Mouse (Mus musculus): ENCODE data around the gene Dazap2. TPM values are rescaled to one million over a fixed set of nuclear protein-coding genes. Genes with fewer than 3 reads are reported as not detected.

Gene Dazap2
- polyA plus RNA-seq, 1 experiment = 282 TPM

DNA sequence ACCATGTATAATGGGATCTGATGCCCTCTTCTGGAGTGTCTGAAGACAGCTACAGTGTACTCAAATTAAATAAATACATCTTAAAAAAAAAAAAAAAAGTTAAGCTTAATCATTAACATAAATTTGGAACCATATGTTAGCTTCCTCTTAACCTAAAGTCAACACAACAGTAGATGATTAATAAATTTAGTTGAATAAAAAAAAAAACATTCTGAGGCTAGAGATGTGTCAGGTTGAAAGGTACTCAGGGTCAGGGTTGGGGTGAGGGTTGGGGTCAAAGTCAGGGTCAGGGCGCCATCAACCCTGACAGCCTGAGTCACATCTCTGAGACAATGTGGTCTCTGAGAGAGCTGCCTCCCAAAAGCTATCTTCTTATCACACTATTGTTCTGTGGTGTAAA is 39.1 kb downstream of the Dazap2 start:
- Histone ChIP-seq H3K27ac (ENCODE audit: control insufficient read depth, insufficient read depth, low read depth, low read length) (no peak overlapping the region), H3K36me3 (ENCODE audit: control insufficient read depth, insufficient read depth, low read length) (no peaks in the 10 kb centered on the region; the same call in 1 of the 2 replicates), H3K4me3 (ENCODE audit: control insufficient read depth, low read depth, low read length) (no peak overlapping the region), H3K4me1 (ENCODE audit: control insufficient read depth, insufficient read depth, low read length) (no peaks in the 10 kb centered on the region), H3K27me3 (ENCODE audit: control insufficient read depth, insufficient read depth, low read length) (no peaks in the 10 kb centered on the region)
- TF ChIP-seq CTCF (IDR thresholded peaks at IDR 0.05; ENCODE audit: control insufficient read depth, insufficient read depth, insufficient replicate concordance, low read depth, low read length) = no peak

GRCm38 (mm10) chr15:100655201-100655600 is 40.1 kb downstream of the Dazap2 start:
- Histone ChIP-seq H3K4me3 (ENCODE audit: control insufficient read depth, low read depth, low read length) (no peak overlapping the region), H3K27ac (ENCODE audit: control insufficient read depth, insufficient read depth, low read depth, low read length) (no peak overlapping the region), H3K4me1 (ENCODE audit: control insufficient read depth, insufficient read depth, low read length) (no peaks in the 10 kb centered on the region), H3K36me3 (ENCODE audit: control insufficient read depth, insufficient read depth, low read length) (no peaks in the 10 kb centered on the region; the same call in 1 of the 2 replicates), H3K27me3 (ENCODE audit: control insufficient read depth, insufficient read depth, low read length) (no peaks in the 10 kb centered on the region)
- TF ChIP-seq CTCF (IDR thresholded peaks at IDR 0.05; ENCODE audit: control insufficient read depth, insufficient read depth, insufficient replicate concordance, low read depth, low read length) (no peak), POLR2A (IDR thresholded peaks at IDR 0.05; ENCODE audit: control insufficient read depth, low read depth, low read length) (no peak)

DNA sequence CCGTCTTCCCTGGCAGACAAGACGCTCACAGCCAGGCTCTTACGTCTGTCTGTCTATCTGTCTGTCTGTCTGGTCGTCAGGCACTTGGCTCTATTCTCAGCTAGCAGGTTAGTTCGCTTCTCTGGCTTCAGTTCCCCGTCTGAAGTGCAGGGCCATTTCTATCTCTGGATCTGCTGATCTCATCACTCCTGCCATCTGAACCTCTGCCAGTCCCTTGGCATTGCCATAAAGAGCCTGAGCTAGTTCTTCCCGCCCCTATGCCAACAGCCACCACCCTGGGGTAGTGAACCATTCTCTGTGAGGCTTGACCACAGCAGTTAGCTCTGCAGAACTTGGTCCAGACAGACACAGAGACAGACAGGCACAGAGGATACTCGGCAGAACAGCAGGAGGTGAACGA is 45.2 kb downstream of the Dazap2 start:
- no peaks in the 10 kb centered on the region for H3K4me1 ChIP-seq (ENCODE audit: control insufficient read depth, insufficient read depth, low read length)
- H3K4me3 ChIP-seq (ENCODE audit: control insufficient read depth, low read depth, low read length) = no peak overlapping the region
- no peaks in the 10 kb centered on the region for H3K27me3 ChIP-seq (ENCODE audit: control insufficient read depth, insufficient read depth, low read length)
- H3K27ac ChIP-seq (ENCODE audit: control insufficient read depth, insufficient read depth, low read depth, low read length) = no peak overlapping the region
- no peak for TF ChIP-seq POLR2A (IDR thresholded peaks at IDR 0.05; ENCODE audit: control insufficient read depth, low read depth, low read length)
- TF ChIP-seq CTCF (IDR thresholded peaks at IDR 0.05; ENCODE audit: control insufficient read depth, insufficient read depth, insufficient replicate concordance, low read depth, low read length) = no peak
- no peaks in the 10 kb centered on the region for H3K36me3 ChIP-seq (ENCODE audit: control insufficient read depth, insufficient read depth, low read length)

- no peak for TF ChIP-seq POLR2A (IDR thresholded peaks at IDR 0.05; ENCODE audit: control insufficient read depth, low read depth, low read length)
- Histone ChIP-seq H3K27me3 (ENCODE audit: control insufficient read depth, insufficient read depth, low read length) (no peaks in the 10 kb centered on the region), H3K36me3 (ENCODE audit: control insufficient read depth, insufficient read depth, low read length) (no peaks in the 10 kb centered on the region), H3K27ac (ENCODE audit: control insufficient read depth, insufficient read depth, low read depth, low read length) (no peak overlapping the region), H3K4me1 (ENCODE audit: control insufficient read depth, insufficient read depth, low read length) (no peaks in the 10 kb centered on the region), H3K4me3 (ENCODE audit: control insufficient read depth, low read depth, low read length) (no peak overlapping the region)
Measured at GRCm38 (mm10) chr15:100660805-100661204, 45.7 kb downstream of the Dazap2 start.

DNA sequence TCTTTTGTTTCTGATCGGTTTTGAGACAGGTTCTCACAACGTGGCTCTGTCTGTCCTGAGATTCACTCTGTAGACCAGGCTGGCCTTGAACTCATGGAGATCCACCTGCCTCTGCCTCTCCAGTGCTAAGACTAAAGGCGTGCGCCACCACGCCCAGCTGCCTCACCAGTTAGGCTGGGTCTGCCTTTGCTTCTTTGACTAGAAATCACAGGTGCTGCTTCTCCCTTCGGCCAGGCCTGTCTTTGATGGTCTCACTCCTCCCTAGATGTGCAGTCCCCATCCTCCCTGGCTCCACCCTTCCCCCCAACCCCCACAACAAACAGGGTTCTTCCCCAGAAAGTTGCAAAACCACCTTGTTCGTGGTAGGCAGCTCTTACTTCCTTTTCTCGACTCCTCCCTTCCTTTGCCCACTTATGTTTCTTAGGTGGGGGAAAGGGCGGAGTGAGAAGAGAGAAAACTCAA is 49.7 kb downstream of the Dazap2 start:
- Histone ChIP-seq H3K27me3 (ENCODE audit: control insufficient read depth, insufficient read depth, low read length) (no peaks in the 10 kb centered on the region), H3K36me3 (ENCODE audit: control insufficient read depth, insufficient read depth, low read length) (no peaks in the 10 kb centered on the region), H3K4me1 (ENCODE audit: control insufficient read depth, insufficient read depth, low read length) (peaks cover 9% of the 10 kb centered on the region), H3K27ac (ENCODE audit: control insufficient read depth, insufficient read depth, low read depth, low read length) (no peak overlapping the region), H3K4me3 (ENCODE audit: control insufficient read depth, low read depth, low read length) (no peak overlapping the region)
- TF ChIP-seq CTCF (IDR thresholded peaks at IDR 0.05; ENCODE audit: control insufficient read depth, insufficient read depth, insufficient replicate concordance, low read depth, low read length) (no peak), POLR2A (IDR thresholded peaks at IDR 0.05; ENCODE audit: control insufficient read depth, low read depth, low read length) (no peak)

GRCm38 (mm10) chr15:100665411-100666218 is 50.5 kb downstream of the Dazap2 start:
- no peak overlapping the region for H3K27ac ChIP-seq (ENCODE audit: control insufficient read depth, insufficient read depth, low read depth, low read length)
- no peaks in the 10 kb centered on the region for H3K36me3 ChIP-seq (ENCODE audit: control insufficient read depth, insufficient read depth, low read length)

GRCm38 (mm10) chr15:100666219-100666696 is 51.1 kb downstream of the Dazap2 start:
- Histone ChIP-seq H3K4me3 (ENCODE audit: control insufficient read depth, low read depth, low read length) (no peak overlapping the region), H3K4me1 (ENCODE audit: control insufficient read depth, insufficient read depth, low read length) (peaks cover 10% of the 10 kb centered on the region), H3K36me3 (ENCODE audit: control insufficient read depth, insufficient read depth, low read length) (no peaks in the 10 kb centered on the region), H3K27ac (ENCODE audit: control insufficient read depth, insufficient read depth, low read depth, low read length) (no peak overlapping the region), H3K27me3 (ENCODE audit: control insufficient read depth, insufficient read depth, low read length) (no peaks in the 10 kb centered on the region)
- TF ChIP-seq POLR2A (IDR thresholded peaks at IDR 0.05; ENCODE audit: control insufficient read depth, low read depth, low read length) (no peak), CTCF (IDR thresholded peaks at IDR 0.05; ENCODE audit: control insufficient read depth, insufficient read depth, insufficient replicate concordance, low read depth, low read length) (no peak)

More at GRCm38 (mm10) chr15:100665411-100666218, 50.5 kb downstream of the Dazap2 start:
- Histone ChIP-seq H3K4me3 (ENCODE audit: control insufficient read depth, low read depth, low read length) (no peak overlapping the region), H3K4me1 (ENCODE audit: control insufficient read depth, insufficient read depth, low read length) (peaks cover 10% of the 10 kb centered on the region), H3K27me3 (ENCODE audit: control insufficient read depth, insufficient read depth, low read length) (no peaks in the 10 kb centered on the region)
- TF ChIP-seq CTCF (IDR thresholded peaks at IDR 0.05; ENCODE audit: control insufficient read depth, insufficient read depth, insufficient replicate concordance, low read depth, low read length) (no peak), POLR2A (IDR thresholded peaks at IDR 0.05; ENCODE audit: control insufficient read depth, low read depth, low read length) (no peak)

Measured in testis, adult 2 months (tissue).